Mouse (Mus musculus) small intestine, adult 2 months (tissue): Measurements from ENCODE around the gene Rnase11.

ENCODE experiments used
- CTCF ChIP-seq: fragments of 200-500 bp; IDR thresholded peaks from 2 replicates; pipeline ENCODE4 v1.5.1; 2012; ENCODE audit warnings: low read depth, mild to moderate bottlenecking, control low read depth, inconsistent platforms, low read length, moderate library complexity, mixed read lengths; ENCODE audit not compliant: insufficient replicate concordance, insufficient read length; ENCODE audit errors: extremely low read depth
- POLR2A ChIP-seq: fragments of 200-500 bp; IDR thresholded peaks from 2 replicates; pipeline ENCODE4 v1.6.1; 2012; ENCODE audit warnings: low read depth, mild to moderate bottlenecking, control low read depth, inconsistent platforms, low read length, moderate library complexity

- TF ChIP-seq POLR2A (no peak), CTCF (no peak)
Measured at GRCm38 (mm10) chr14:51047846-51048245, 2.1 kb downstream of the Rnase11 start.
